Comparison of ENCODE assay signal across 20 mouse cellular contexts in the genomic region with DNA sequence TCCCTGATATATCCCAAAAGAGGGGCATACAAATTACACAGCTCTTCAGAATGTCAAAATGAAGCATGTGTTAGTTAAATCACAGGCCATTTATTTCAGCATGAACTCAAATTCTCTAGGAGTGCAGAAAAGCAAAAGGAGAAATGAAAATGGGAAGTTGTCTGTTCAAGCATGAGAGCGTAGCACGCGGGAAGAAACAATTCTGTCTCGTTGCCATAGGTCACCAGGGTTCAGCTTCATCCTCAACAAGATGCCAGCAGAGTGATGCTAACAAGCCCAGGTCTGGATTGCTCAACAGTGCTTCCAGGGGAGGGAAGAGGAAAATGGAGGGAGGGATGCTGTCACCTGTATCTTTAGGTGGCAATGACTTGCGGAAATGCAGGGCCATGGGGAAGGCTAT.
DNase-seq lines count a peak whose midpoint lies in the region; ATAC-seq and TF ChIP-seq lines count a peak whose summit lies in the region.
"Had no signal": no experiment of that assay in that cellular context is flagged by ENCODE, and none has a peak within 500 bp of the region (broad histone marks: within the 10 kb centered on the region; RNA-seq: fewer than 3 reads in every experiment).

No protein-coding gene starts in this region.

- no peaks in the 10 kb centered on the region for H3K27me3 ChIP-seq in lung, embryonic 14.5 days (ENCODE audit: insufficient read depth, low read length)
- H3K27me3 ChIP-seq: heart, embryonic 12.5 days; limb, embryonic 15.5 days had no signal

- peak; percentile 54 for DNase-seq in lung, embryonic 14.5 days
- no peak for DNase-seq in lung, postnatal 10 days
- DNase-seq in skeletal muscle tissue, adult 2 months (ENCODE audit: low read depth, low spot score), result peak; percentile 25
- DNase-seq in frontal cortex, postnatal 10 days (ENCODE audit: low spot score in 2 of 2), result no peak
- DNase-seq in liver, result no peak
- DNase-seq: cerebellum, adult 11 months; cerebellum, postnatal 14 days; gastrocnemius, postnatal 25 days; heart, postnatal 36 days; kidney, adult 18-20 months; kidney, postnatal 14 days; lung, adult 2 months; thymus, postnatal 4 days had no signal

- no peak for TF ChIP-seq POLR2A in bone marrow macrophage, adult 2 months (IDR thresholded peaks at IDR 0.05; ENCODE audit: borderline replicate concordance, low read depth, low read length)

- H3K27ac ChIP-seq in lung, embryonic 14.5 days (ENCODE audit: low read depth), result no peak overlapping the region
- H3K27ac ChIP-seq in bone marrow macrophage, adult 2 months (ENCODE audit: insufficient read depth, low read depth, low read length), result peak overlapping the region; percentile 85
- H3K27ac ChIP-seq: forebrain, embryonic 12.5 days; limb, embryonic 15.5 days had no signal

- H3K36me3 ChIP-seq in lung, embryonic 14.5 days (ENCODE audit: insufficient read depth), result no peaks in the 10 kb centered on the region
- H3K36me3 ChIP-seq: forebrain, embryonic 12.5 days; heart, embryonic 12.5 days; limb, embryonic 15.5 days had no signal

- H3K9me3 ChIP-seq in lung, embryonic 14.5 days (ENCODE audit: low read depth, low read length), result no peaks in the 10 kb centered on the region
- H3K9me3 ChIP-seq: forebrain, embryonic 12.5 days; heart, embryonic 12.5 days; limb, embryonic 15.5 days had no signal

- peaks cover 17% of the 10 kb centered on the region; the same call in 1 of the 2 replicates for H3K4me1 ChIP-seq in lung, embryonic 14.5 days (ENCODE audit: insufficient read depth)
- H3K4me1 ChIP-seq in bone marrow macrophage, adult 2 months (ENCODE audit: control insufficient read depth, insufficient read depth, low read length), result peaks cover 43% of the 10 kb centered on the region

- no peak for ATAC-seq in lung, embryonic 14.5 days (ENCODE audit: insufficient read depth)
- ATAC-seq in granulocyte monocyte progenitor cell, adult 5-6 weeks (replicated peaks; ENCODE audit: poor library complexity, severe bottlenecking), result peak; percentile 81

- 56% methylated on average over 5 of the region's 5 CpGs for WGBS in lung, embryonic 14.5 days

- no peak overlapping the region for H3K4me2 ChIP-seq in lung, embryonic 14.5 days
- H3K4me2 ChIP-seq: forebrain, embryonic 12.5 days; heart, embryonic 12.5 days; limb, embryonic 15.5 days; midbrain, embryonic 11.5 days had no signal

- H3K9ac ChIP-seq in lung, embryonic 14.5 days, result no peak overlapping the region
- H3K9ac ChIP-seq: forebrain, embryonic 12.5 days; heart, embryonic 12.5 days; limb, embryonic 15.5 days had no signal

- TF ChIP-seq CTCF in lung, embryonic 14.5 days (IDR thresholded peaks at IDR 0.05; ENCODE audit: low read depth), result no peak
- TF ChIP-seq CTCF in bone marrow macrophage, adult 2 months (IDR thresholded peaks at IDR 0.05; ENCODE audit: low read depth, low read length), result no peak

- no peak overlapping the region for H3K4me3 ChIP-seq in lung, embryonic 14.5 days (ENCODE audit: low read depth, low read length)
- no peak overlapping the region for H3K4me3 ChIP-seq in bone marrow macrophage, adult 2 months (ENCODE audit: insufficient read depth, low read length)
- H3K4me3 ChIP-seq: forebrain, embryonic 12.5 days; heart, embryonic 12.5 days; limb, embryonic 15.5 days; myocyte had no signal

Comparison
In these comparisons a context has a peak if more than half of its experiments do, and no peak if none do; other contexts are left out.
1. DNase-seq: peak in lung, embryonic 14.5 days (single experiment) and skeletal muscle tissue, adult 2 months (single experiment); none in lung, postnatal 10 days (single experiment), frontal cortex, postnatal 10 days (0 of 2) and liver (single experiment).